Mouse (Mus musculus): Measurements from ENCODE around the gene Kdm2b.

DNA sequence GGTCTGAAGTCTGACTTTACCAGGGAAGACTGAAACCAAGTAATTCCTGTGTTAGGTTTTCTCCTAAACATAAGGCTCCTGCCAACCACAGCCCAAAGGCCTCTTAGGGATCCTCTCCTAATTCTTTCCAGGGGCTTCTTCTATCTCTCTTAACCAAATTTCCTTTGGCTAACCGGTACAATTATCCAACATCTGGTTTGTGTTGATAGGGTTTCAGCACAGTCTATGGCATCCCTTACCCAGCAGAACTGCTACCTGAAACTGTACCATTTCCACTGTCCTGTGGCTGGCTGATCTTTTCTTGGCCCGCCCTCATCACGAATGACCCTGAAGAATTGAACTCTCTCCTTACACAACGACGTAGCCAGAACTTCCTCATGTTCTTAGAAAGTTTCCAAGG lies 86.5 kb downstream of the Kdm2b start:
- TF ChIP-seq ZNF384 (IDR thresholded peaks at IDR 0.05; ENCODE audit: low read depth, low read length) (no peak), CHD2 (IDR thresholded peaks at IDR 0.05; ENCODE audit: low read depth, low read length) (no peak)
